Mouse (Mus musculus) layer of hippocampus, postnatal 10 days (tissue): Measurements from ENCODE around the gene Vav1. TPM values are rescaled to one million over a fixed set of nuclear protein-coding genes. Genes with fewer than 3 reads are reported as not detected.

Experiments used
- DNase-seq, 2 experiments: peaks; one replicate each; pipeline ENCODE4 v3.0.0; 2021; ENCODE audit warnings: low spot score in 2 of 2
- total RNA-seq, 2 experiments: library from RNA; stranded (reverse); gene quantifications; 2 replicates each; pipeline ENCODE4 v1.2.3; 2021

Vav1 gene
- total RNA-seq, 2 experiments from 2014 or later: 4.4 to 4.6 TPM

DNA sequence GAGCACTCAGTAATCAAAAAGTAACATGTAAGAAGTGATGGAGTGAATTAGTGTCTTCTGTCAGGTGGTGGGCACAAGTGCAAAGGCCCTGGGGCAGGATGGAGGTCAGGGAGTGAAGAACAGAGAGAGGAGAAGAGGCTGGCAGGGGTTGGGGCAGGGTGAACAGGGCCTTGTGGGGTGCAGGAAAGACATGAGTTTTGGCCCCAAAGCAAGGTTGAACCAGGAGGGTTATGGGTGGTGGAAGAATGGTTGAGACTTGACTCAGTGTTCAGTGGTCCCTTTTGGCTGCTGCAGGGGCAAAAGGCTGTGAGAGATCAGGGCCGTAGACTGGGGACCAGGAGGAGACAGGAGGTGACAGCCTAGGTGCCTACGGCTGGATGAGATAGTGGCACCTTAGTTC, 363 bp upstream of the Vav1 start:
- no peak for DNase-seq

DNA sequence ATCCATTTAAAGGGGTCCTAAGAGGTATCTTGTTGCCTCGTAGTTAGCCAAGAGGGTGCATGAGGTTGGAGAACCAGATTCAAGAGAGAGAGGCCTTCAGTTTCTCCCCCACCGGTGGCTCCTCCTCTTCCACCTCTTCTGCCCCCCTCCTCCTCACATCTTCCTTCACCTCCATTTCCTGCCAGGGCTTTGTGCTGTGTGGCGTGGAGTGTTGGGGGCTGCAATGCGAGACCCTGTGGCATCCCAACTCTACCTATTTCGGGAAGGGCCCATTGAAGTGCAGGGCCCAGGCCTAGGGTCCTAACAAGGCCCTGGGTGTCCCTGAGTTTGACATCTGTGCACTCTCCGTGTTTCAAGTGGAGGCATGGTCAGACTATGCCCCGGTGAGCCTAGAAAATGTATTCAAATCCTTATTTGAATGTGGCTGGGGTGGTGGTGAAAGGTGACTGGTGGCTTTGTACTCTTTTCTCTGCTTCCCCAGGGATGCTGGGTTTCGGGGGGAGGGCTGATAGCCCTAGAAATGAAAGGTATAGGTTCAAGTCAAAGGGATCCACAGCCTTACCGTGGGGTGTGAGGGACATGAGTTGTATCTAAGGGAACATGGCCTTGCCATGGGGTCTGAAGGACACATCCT, 808 bp downstream of the Vav1 start:
- DNase-seq: no peak

DNA sequence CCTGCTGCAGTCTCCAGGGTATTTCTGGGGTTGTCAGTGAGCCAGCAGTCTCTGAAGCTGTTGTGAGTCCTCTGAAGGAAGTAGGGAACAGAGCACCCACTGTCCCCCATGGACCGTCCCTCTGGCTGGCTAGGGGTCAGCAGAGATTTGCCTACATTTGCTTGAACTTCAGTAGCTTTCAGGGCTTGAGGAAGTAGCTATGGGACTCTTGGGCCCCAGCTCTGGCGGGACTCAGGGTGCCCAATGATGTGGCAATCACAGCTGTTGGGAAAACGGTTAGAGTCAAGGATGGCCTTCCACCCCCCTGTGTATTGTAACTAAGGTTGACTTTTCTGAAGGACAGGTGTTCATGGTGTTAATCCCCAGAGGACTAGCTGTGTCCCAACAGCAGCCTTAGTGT, 1.5 kb downstream of the Vav1 start:
- no peak for DNase-seq

DNA sequence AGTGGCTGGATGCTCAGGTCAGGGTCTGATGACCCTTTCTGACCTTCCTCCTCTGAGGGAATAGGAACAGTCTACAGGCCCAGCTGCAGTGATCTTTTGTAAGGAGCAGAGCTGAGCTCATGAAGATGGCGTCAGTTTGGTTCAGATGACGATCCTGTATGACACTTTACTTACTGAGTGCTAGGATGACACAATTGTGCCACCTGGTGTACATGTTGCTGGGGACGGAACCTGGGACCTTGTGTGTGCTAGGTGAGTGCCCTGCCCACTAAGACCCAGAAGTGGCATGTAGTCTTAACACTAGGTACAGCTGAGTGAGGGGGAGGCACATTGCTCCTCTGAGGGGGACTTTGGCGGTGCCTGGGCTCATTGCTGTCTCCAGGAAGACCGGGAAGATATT, 5.0 kb downstream of the Vav1 start:
- DNase-seq: no peak

DNA sequence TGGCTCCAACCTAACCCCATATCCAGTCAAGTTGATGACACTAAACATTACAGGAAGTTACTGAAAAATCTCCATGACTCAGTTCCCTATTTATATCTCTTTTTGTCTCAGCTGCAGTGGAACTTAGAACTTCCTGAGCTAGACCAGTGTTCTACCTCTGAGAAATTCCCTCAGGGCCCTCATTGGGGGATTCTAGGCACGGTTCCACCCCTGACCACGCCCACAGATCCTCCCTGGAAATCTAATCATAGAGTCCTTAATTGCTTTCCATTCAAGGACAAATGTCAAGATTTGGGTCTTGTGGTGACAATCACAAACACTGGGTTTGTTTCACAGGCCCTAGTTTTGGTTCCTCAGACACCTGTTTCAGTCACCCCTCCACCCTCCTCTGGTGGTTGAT, 6.2 kb downstream of the Vav1 start:
- no peak for DNase-seq

DNA sequence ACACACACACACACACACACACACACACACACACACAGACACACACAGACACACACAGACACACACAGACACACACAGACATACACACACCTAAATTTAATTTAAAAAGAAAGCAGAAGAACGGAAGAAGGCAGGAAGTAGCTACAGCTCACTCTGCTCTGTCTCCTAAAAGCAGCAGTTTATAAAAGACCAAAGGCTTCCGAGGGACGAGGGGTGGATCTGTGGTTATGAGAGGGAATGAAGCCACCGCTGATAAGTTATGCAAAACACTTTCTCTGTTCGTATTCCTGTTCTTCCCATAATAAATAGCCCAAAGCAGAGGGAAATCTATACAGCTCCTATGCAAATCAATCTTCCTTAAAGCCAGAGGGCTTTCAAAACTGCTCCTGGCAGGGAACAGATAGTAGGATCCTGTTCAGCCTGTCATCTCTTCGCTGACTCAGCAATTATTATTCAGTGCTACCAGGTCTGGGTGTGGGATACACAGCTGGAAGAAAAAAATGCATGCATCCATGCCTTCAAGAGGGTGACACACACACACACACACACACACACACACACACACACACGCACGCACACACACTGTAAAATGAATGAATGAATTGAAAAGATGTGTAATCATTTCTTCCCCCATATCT, 7.9 kb downstream of the Vav1 start:
- no peak for DNase-seq

DNA sequence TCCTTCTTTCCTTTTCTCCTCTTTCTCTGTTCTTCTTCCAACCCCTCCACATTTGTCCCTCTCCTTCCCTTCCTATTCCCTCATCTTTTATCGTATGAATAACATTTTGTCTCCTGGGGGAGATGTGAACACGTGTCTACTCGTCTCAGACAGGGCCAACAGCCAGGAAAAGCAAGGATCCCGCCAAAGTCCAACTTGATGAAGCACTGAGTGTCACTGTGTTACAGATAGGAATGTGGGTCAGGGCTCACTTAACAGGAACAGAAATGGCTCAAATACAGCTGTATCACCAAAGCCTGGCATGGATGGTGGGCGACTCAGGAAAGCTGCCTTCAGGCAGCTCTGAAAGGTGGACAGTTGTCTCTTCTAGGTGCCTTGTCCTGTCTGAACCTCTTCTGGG, 10.4 kb downstream of the Vav1 start:
- DNase-seq: no peak

DNA sequence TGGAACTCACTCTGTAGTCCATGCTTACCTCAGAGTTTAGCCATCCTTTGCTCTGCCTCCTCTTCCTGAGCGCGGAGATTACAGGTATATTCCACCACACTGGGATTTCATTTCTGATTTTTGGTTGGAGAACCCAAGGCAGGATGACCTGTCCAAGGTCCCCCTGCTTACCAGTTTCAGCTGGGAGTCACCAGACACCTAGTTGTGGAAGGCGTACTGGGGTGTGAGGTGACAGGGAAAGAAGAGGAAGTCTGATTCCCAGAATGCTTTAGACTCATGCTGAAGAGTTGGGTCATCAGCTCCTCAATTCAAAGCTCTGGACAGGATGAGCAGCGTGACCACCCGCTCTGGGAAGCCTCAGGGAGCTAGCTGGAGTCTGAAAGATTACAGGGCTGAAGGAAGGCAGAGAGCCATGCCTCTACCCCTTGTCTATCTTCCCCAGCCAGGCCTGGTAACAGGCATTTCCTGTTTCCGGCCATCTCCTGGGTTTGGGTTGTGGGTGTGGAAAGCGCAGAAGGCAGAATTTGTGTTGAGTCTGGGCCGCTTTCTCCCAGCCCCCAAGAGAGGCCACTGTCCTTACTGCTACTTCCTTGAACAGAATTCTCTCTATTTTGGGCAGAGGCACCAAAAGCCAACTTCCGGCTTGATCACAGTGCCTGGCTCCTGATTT, 11.2 kb downstream of the Vav1 start:
- DNase-seq: no peak

DNA sequence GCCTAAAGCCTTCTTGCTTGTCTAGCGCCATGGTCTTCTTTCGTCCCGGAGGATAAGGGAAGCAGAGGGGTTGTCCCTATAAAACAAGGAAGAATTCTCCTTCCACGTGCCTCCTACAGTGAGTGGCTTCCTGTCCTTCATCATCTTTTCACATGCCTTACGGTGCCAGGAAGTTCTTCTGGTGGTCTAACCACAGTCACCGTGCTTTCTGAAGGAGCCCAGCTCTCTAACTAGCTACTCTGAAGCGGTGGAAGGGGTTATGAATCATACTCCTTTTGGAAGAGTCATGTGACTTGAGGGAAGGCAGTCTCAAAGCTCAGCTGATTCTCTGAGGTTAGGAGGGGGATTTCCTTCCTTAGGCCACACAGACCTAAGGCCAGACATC, 11.8 kb downstream of the Vav1 start:
- no peak for DNase-seq

DNA sequence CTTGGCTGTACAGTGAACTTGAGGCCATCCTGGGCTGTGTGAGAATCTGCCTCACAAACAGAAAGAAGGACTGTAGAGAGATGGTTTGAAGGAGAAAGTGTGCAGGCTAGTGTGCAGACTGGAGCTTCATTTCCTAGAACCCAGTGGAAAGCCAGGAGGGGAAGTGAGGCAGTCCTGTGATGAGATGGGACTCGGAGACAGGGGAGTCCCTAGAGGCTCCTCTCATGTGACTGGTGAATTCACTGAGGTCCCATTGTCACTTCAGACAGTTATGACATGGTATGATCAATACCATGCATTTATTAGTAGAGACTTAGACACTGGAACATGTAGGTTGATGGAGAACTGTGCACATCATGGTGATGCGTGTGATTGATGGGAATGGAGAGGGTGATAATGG, 13.4 kb downstream of the Vav1 start:
- DNase-seq: no peak

DNA sequence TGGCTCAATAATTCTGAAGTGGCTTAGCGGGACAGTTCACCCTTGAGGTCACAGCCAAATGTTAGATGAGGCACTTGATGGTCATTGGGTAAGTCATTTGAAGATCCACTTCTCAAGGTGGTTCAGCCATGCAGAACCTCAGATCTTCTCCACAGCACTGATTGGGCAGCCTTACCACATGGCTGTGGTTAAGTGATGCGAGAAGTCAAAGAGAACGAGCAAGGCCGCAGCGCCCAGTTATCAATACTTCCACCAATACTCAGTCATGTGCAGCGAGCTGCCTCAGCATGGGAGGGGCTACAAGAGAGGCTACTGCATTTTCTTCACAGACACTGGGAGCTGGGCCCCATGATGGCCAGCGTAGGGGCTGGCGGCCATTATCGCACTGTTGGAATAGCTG, 14.1 kb downstream of the Vav1 start:
- DNase-seq: no peak

DNA sequence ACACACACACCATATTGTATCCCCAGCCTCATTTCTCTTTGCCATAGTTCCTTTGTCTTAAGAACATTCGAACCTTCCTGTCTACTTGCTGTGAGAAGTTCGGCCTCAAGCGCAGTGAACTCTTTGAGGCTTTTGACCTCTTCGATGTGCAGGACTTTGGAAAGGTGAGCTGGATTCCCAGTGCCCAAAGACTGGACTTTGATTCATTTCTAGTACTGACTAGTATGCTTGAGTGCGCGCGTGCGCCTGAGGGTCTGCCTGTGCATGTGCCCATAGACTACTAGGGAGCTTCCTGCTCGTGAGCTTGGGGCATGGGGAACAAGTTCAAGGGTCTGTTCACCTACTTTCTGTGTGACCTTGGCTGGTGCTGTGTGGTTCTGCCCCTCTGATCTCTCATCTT, 17.0 kb downstream of the Vav1 start:
- DNase-seq: no peak

DNA sequence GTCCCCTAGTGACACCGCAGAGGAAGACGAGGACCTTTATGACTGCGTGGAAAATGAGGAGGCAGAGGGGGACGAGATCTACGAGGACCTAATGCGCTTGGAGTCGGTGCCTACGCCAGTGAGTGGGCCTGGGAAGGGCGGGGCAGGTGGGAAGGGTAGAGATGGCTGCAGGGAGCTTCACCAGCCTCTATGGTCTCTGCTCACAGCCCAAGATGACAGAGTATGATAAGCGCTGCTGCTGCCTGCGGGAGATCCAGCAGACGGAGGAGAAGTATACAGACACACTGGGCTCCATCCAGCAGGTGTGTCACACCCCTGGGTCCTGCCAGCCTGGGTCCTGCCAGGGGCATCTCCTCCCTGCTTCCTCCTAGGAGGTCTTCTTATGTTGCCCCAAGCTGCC, 18.1 kb downstream of the Vav1 start:
- DNase-seq: no peak

DNA sequence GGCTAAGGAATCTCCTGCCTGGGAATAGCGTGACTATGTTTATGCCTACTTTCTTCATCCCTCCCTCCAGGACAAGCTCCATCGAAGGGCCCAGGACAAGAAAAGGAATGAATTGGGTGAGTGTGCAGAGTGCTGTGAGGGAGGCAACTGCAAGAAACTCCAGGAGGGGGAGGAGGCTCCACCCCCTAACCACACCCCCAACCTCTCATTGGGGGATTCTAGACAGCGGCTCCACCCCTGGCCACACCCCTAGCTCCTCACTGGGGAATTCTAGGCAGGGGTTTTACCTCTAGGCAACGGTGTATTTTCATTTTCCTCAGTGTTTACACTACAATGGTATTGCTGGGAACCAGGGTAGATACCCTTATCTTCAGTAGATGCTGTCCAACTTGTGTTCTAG, 26.7 kb downstream of the Vav1 start:
- DNase-seq: no peak

DNA sequence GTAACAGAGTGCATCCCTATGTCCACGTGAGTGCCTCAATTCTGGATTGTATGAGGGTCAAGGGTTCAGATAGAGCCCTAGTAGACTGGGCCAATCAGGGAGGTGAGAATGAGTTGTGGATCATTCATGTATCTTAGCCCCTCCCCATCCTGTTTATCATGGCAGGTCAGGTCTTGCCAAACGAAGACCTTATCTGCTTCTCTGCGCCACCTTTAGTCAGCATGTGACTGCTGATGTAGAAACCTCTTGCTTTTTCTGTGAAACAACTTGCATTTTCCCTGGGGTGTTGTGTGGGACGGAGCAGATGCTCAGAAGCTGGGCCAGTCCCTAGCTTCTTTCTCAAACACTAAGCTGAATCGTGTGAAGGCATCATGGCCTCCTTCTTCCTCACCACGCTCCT, 28.2 kb downstream of the Vav1 start:
- DNase-seq: no peak

DNA sequence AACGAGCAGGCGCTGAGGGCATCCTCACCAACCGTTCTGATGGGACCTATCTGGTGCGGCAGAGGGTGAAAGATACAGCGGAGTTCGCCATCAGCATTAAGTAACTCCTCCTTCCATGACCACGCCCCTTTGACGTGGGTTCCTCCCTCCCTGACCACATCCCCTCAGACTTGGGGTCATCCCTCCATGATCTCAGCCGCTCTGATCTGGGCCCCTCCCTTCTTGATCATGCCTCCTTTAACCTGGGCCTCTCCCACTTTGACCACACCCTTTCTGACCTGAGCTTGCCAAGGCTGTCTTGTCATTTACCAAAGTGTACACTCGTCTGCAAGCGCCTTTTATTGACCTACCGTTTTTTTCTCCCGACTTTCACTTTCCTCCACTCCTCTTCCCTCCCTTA, 32.9 kb downstream of the Vav1 start:
- no peak for DNase-seq

DNA sequence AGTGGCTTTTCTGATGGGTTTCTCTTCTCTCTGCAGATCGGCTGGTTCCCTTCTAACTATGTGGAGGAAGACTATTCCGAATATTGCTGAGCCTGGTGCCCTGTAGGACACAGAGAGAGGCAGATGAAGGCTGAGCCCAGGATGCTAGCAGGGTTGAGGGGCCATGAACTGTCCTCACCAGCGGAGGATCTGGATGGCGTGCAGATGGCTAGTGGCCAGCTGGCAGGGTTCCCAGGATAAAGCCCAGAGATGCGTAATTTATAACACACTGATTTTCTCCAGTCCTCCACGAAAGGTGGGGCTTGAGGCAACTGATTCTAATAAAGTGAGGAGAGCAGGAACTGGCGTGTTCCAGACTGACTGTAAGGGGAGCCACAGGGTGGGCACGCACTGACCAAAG, 48.7 kb downstream of the Vav1 start:
- DNase-seq: no peak

DNA sequence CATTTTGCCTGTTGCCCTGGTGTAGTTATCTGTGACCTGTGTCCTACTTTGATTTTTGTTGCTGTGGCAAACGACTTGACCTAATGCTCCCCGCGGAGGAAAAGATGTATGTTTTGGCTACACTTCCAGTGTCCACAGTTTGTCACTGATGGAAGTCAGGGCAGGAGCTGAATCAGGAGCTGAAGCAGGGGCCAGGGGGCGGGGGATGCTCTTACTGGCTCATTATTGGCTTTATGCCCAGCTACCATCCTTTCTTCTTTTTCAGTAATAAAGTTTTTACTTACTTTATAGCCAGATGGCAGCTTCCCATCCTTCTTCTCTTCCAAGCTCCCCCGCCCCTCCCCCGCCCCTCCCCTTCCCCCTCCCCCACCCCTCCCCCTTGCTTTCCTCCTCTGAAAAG, 50.0 kb downstream of the Vav1 start:
- no peak for DNase-seq

DNA sequence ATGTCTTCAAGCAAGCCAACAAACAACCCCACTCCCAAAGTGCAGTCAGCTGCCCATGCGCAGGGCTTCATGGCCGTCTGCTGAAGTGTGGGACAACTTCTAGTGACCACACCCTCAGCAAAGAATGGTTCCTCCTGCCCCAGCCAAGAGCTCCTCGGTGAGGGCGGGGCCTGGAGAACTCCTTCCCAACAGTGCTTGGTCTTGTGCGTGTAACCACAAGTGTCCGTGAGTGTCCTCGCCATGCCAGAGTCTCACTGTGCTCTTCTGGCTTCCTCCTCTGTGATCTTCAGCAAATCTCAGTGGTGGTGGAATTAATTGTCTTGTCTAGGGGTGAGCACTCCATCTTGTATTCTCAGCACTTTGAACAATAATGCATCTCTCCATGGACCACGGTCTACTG, 52.1 kb downstream of the Vav1 start:
- DNase-seq: no peak

DNA sequence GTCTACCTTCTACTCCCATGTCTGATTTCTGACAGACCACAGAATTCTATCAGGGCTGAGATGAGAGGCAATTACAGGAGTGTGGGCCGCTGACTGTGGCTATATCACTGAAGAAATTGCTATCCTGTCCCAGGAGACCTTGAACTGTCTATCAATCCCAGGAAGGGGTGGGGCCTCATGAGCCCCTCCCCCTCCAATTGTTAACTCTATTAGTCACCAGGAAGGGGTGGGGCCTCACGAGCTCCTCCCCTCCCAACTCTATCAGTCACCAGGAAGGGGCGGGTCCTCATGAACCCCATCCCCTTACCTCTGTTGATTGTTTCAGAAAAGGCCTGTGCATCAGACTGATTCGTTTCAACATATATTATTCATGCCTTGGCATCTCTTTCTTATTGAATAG, 53.3 kb downstream of the Vav1 start:
- DNase-seq: no peak

DNA sequence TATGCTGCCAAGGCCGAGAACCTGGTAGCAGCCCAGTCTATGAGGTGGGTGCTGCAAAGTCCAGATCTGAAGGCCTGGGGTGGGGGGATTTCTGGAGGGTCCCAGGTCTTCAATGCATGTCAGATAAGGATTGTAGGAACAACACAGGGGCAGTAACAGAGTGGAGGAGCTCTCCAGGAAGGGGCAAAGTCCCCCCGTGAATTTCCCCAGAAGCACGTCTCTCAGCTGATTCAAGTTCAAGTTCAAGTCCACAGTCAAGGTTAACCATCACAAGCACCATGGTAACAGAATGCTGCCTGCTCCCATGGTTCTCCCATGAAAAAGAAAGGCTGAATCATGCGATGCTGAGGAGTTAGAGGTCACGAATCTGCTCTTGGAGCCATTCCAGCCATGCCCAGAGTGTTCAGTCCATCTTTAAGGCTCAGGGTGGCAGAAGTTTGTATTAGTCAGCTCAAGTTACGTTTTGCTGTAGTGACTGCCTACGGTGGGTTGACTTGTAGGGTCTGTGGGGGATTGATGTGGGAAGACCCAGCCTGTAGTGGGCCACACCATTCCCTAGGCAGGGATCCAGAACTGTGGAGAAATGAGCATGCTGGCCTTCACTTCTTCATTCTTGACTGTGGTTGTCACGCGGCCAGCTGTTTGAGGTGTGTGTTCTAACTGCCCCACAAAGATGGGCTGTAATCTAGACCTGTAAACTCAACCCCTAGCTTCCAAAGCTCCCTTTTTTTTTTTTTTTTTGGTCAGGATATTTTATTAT, 55.3 kb downstream of the Vav1 start:
- DNase-seq: no peak

DNA sequence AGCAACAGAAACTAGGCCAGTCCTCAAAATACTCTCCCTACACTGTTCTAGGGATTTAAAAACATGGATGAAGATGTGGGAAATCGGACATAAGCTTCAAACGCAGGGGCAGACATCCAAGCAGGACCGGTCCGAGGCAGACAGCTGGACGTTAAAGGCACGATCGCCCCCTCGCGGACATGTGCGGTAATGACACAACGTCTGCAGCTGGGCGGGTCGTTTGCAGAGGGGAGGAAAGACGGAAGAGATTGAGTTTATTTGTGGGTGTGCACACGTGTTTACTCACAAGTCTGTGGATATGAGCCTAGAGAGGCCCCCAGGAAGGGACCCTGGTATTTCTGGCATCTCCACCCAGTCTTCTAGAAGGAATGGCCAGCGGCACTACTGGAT, 55.9 kb downstream of the Vav1 start:
- peak; percentile 91 for DNase-seq
